Mouse (Mus musculus) regulatory T cell (primary cell): ENCODE data around the gene Slc44a3.

Experiments
- in situ Hi-C: fragments of 300-600 bp; cut with MboI, MseI; formaldehyde crosslinking; loops from one replicate; pipeline ENCODE4 v1.15.1; 2025; ENCODE audit warnings: high pct_unique_total_duplicates

The Slc44a3 gene

DNA sequence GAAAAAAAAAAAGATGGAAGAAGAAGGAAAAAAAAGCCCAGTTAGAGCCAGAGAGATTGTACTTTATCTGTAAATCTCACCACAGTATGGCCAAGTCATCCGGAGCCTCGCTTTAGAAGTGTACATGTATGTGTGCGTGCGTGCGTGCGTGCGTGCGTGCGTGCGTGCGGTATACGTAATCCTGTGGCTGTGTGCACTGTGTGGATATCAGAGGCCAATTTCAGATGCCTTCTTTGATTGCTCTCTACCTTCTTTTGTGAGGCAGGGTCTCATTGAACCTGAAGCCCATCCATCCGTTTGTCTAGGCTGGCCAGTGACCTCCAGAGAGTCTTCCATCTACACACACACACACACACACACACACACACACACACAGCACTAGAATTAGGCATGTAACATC is 70.7 kb downstream of the Slc44a3 start:
- in situ Hi-C loops: no loop called here

DNA sequence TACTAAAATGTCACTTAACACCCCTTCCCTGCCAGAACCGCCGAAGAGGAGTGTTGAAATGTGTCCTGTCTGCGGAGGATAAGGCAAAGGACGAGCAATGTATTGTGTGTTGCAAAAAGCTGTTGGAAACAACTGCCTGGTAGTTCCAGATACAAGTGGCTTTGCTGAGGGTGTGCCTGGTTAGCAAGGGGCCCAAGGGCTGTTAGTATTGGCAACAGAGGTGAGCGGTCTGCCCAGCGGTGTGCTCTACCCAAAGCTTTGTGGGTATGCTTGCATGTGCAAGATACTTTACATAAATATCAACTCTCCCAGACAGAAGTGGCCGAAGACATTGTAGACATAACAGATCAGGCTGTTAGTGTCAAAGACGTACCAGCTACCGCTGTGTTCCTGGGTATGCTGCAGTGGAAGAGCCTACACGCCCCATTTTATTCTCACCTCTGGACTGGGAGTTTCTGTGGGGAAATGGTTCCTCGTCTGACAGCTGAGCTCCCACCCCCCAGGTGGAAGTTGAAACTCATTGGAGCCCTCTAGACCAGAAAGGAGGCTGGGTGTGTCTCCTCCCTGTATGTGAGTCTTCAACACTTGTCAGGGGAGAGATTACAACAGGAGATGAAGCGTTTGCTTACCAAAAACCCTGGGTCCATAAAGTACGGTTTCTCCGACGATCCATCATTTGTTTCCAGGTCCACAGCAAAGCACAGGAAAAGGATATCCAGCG is 71.6 kb downstream of the Slc44a3 start:
- in situ Hi-C loops: no loop called here

DNA sequence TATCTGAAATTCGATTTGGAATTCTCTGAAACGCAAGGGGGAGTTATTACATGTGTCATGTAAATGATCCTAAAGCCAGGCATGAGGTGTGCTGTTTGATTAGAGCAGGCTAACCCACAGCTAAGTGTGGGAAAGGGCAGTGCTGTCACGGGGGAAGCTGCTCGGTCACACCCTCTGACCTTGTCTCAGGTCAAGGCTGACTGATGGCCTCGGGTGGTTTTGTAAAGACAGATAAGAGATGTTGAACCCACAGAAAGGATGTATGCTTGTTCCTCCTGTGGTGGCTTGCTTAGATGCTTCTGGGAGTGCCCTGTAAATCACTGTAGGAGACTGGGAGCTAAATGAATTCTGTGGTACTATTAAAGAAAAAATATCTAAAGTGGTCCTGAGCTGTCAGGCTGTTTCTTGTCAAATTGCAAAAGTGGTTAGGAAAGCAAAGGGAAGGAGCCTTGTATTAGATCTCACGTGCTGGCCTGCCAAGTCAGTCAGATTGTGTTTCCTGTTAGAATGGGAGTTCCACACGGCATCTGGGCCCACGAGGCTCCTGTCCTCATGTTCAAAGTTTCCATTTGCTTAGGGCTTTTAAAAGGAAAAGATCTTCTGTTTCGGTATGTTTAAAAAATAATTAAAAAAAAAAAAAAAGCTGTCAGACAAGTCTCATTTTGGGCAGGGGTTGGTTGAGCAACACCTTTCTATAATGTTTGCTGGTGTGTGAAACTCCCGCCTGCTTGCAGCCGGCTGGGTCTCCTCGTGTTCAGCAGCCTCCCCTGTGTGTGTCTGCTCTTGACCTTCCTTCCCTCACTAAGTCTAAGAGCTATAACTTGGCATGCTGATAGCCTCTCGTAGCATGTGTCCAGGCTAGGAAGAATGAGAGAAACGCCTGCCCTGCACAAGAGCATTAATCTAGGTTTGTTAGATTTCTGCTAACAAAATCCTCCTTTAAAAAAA is 73.4 kb downstream of the Slc44a3 start:
- in situ Hi-C loops: no loop called here

DNA sequence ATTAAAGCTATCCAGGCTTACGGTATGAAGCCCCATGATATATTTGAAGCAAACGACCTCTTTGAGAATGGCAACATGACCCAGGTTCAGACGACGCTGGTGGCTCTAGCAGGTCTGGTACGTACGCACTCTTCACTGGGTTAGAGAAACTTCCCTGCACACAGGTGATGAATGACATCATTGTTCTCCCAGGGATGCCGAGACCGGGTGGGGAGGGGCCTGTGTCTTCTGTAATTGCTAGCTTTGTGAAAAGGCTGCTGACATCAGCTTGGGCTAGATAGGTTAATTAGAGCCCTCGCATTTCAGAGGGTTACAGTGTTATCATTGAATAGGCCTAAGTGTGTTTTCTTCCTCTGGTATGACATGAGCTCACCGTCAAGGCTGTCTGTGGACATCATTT is 80.8 kb downstream of the Slc44a3 start:
- in situ Hi-C loops: no loop called here

DNA sequence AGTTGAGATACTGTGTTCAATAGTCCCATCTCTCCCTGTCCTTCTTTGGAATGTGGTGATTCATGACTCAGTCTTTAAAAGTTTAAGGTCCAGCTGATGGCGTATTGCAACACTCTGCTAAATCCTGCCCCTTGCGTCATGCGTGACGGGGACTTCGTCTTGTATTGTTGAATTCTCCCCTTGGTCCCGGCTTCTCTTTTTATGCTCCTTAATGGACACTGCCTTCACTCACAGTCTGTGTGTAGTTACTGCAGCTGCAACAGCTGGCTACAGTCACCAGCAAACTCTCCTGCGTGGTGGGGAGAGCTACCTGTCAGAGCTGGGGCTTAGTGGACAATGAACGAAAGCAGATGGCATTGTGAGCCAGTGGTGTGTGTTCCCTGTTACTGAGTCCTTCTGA is 82.7 kb downstream of the Slc44a3 start:
- in situ Hi-C loops: no loop called here

DNA sequence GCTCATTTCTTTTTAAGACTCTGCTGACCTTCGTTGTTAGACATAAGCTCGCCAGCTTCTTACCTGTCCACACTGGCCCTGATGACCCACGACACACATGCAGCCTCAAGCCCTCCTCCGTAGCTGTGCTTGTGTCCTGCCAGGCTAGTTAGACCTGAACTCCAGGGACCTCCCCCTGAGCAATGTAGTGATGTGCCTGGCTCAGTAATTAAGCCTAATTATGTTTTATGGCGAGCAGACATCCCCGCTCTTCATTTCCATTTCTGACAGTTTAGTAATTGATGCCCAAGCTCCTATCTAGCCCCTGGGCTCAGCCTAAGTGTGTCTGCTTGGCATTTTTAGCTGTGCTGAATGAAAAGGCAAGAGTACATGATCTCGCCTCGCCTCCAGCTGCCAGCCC is 83.6 kb downstream of the Slc44a3 start:
- in situ Hi-C loops: no loop called here

DNA sequence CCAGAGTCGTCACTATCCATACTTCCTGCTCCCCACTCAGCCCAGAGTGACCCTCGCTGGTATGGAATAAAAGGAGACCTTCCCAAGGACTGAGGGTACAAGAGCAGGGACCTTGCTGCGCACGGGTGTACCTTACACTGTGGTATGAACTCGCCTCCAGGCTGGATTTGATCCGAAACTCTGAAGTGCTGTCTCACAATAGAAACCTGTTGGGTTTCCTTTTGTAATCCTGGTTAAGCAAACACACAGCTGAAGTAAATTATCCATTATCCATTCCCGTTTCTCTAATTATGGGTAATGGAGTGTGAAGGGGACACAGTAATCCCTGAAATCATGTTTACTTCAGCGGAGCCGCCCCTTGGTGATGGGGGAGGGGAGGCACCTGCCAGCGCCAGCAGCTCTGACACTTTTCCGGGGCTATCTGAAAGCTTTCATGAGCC is 84.2 kb downstream of the Slc44a3 start:
- in situ Hi-C loops: no loop called here

DNA sequence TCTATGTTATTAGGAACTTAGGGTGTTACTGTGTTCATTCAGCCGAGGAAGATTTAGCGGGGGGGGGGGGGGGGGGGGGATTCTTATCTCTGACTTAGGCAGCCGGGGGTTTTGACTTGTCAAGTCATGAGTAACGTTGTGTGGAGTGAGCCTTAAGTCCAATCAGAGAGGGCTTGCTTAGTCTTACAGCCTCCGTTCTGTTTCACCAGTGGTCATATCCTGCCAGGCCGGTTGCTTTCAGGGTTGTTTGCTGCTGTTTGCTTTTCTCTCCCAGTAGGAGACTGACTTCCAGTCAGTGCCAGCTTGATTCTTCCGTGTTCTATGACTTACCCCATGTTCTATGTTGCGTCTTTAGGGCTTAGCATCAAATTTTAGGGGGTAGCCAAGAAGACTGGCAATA is 85.8 kb downstream of the Slc44a3 start:
- in situ Hi-C loops: no loop called here

DNA sequence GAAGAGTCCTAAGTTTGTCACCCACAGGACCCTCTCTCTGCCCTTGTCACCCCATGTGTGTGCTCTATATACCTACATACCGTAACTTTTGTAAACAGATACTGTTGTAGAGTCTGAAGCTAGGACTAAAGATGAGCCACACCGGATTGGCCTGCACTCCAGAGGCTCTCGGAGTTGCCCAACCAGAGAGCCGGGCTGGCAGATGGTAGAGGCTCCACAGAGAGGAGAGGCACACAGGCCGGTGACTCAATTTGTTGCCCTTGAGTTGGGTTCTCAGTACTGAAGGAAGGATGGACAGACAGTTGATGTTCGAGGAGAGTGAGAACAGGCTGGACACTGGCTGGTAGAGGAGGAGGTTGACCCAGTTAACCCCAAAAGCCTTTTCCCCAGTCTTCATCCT is 87.8 kb downstream of the Slc44a3 start:
- in situ Hi-C loops: no loop called here

DNA sequence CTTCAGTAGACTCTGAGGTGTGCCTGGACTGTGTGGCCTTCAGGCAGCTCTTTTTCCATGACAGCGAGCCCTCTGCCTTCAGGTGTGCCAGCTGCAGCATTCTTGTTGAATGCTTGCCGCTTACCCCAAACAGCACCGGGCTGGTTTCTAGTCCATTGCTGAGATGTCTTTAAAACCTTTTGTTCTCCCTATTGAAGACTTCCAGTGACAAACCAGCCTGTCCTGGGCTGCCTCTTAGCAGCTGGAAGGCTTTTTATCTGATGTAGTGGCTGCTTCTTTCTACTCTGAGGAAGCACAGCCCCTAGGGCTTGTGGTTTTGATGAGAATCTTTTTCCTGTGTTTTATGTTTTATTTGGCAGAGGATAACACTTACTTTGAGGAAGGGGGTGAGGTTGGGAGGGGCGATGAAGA is 88.3 kb downstream of the Slc44a3 start:
- in situ Hi-C loops: no loop called here

DNA sequence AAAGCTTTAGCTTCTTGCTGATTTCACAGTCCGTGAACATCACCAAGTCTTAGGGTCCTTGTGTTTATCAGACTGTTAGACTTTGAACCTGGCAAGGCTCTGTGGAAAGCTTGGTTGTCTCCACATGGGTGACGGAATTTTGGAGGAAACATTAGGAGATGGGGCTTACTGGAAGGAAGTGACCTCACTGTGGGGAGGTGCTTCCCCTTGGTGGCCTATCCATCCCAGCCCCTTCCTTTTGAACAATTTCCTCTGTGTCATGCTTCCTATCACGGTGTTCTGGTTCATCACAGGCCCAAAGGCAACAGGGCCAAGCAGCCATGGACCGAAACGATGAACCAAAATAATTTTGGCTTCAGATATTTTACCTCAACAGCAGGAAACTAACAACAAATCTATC is 89.9 kb downstream of the Slc44a3 start:
- in situ Hi-C loops: no loop called here

DNA sequence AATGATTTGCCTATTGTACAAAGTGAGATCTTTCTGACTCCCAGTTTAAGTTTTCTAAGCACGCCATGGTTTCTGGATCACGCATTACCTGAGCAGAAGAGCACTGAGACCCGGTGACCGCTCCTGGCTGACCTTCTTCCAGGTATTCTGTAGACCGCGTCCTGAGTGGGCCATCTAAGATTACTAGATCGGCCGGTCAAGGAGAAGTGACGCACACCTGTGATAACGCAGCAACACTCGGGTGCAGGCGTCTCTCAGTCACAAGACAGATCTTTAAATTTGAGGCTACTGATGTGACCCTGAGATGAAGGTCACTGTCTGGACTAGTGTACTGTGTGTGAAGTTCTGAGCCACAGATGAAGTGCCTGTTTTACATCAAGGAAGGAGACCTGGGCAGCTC is 90.7 kb downstream of the Slc44a3 start:
- in situ Hi-C loops: no loop called here

DNA sequence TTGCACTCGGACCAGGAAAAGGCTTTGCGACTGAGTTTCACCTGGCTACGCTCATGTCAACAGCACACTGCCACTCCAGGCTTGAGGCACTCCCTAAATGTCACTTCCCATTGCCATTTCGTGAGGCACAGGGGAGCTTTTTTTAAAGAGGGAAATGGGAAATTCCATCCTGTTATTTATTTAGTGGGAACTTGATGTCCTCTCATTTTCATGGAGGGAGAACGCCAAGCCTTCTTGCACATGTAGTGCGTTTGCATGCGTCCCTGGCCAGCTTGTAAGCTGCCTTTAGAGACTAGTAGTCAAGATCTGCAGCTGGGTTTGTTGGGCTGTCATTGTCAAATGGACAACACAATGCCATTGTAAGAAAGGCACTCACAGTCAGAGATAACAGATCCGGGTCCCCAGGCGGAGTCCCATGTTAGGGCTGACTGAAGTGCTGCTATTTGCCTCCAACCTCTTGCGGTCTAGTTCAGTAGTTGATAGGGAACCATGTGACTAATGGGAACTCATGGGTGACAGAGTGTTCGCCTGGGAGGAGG is 92.5 kb downstream of the Slc44a3 start:
- in situ Hi-C loops: no loop called here

DNA sequence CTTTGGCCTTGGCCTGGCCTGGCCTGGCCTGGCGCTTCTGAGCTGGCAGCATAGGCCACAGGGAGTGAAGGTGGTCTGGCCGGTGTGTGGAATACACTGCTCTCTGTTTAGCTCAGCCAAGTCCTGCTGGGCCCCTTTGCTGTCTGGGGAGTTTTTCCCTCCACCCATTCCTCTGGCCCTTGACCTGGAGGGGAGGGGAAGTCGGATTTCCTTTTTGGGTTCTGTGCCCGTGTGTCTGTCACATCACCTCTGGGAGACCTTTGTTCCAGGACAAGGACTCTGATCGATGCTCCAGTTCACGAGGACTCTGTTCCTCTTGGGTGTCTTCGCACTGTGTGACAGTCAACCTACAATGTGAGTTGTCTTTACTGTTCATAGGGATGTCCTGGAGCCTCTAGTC is 94.2 kb downstream of the Slc44a3 start:
- in situ Hi-C loops: no loop called here

DNA sequence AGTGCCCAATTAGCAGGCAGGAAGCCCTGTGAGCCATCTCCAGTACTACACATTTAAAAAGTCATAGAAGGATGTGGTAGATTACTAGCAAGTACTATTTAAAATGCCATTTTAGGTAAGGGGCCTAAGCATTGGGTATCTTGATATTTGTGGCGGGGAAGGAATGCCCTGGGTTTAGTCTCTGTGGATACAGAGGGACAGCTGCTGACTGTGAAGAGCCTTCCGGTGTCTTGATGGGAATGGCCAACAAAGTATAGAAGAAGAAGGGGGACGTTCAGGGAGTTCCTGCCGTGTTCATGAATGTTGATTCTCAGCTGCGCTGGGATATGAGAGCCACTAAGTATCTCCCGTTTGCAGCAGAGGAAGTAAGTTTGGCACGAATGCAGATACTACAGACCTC is 95.1 kb downstream of the Slc44a3 start:
- in situ Hi-C loops: no loop called here

DNA sequence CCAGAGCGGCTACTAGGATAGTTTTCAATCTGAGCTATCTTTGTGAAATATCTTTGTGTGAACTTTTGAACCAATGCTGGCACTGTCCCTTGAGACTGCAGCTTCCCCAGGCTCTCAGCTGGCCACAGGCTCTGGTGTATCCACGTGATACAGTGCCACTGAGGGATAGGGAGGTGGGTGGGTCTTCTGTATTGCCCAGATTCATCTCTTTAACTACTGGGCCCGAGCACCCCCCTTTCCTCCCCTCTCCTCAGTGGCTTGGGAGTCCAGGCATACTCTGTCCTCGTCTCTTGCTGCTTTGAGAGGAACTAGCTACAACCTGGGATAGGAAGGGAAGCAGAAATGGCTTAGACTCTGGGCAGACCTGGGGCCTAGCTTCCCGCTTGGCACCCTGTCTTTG is 96.9 kb downstream of the Slc44a3 start:
- in situ Hi-C loops: no loop called here

DNA sequence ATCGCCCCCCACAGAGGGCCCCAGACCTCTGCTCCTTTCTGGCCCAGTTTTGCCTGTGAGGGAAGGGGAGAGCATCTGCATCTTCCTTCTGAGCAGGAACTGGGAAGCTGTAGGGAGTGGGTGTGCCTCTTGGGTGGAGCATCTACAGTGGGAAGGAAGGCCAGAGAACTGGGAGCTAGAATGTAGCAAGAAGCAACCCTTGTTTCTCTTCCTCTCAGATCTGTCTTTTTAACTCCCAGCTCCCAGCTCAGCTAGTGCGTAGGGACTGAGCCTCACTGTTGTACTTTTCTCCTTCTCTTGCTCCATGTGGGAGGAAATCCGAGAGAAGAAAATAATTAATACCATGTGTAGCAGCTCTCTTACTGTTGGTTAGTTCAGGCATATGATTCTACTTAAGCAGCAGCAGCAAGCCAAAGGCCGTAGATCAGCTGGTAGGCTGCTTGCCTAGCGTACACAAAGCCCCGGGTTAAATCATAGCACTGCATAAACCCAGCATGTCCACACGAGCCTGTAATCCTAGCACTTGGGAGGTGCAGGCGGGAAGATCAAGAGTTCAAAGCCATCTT is 98.2 kb downstream of the Slc44a3 start:
- in situ Hi-C loops: no loop called here

DNA sequence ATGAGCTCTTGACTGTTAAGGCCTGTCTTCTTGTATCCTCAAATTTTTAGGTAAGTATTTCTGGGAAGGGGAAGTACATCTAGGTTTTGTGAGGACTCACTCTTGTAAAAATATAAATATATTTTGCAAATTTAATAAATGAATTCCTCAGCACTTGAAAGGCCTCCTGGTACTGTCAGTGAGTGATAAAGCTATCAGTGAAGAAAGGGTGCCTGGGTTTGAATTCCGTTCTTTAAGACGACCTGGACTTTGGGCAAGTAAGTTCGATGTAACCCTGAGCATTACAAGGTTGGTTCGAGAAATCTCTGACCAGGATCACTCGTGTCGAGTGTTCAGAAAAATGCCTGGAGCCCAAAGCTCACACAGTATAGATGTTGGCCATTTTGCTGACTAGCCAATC is 98.8 kb downstream of the Slc44a3 start:
- in situ Hi-C loops: no loop called here

DNA sequence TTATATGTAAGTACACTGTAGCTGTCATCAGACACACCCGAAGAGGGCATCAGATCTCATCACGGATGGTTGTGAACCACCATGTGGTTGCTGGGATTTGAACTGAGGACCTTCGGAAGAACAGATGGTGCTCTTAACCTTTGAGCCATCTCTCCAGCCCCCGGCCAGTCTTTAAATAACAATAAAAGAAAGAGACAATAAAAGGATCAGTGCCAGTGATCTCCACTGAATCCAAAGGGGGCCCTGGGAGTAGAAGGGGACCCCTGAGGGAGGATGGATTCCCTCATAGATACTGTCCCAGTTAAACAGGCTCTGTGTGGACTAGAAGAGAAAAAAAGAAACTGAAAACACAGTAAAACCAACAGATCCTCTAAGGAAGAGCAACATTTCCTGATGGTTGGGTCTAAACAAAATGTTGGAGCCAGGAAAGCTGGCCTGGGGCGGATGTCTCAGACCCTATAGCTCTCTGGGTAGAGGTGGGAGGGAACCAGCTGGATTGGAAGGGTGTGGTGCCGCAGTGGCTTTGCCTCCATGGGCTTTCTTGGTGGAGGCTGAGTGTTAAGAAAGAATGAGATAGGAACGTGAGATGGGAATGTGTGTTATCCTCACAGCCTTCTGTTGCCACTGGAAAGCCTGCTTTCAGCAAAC is 101.8 kb downstream of the Slc44a3 start:
- in situ Hi-C loops: no loop called here

DNA sequence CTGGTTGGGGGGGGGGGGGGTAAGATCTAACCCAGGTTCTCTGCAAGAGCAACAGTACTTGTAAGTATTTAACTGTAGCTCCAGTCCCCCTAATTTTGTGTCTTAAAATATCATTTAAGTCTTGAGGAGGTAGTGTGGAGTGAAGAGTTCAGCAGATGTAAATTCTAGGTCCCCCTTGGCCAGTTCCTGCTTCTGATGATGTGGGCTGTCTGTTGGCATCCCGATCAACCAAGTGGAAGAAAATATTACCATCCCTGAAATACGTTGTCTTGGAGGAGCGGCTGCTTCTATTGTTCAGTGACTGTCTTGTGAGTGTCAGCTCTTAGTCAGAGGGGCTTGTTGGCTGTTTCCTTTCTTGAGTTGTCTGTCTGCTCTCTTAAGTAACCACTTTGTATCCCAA is 102.7 kb downstream of the Slc44a3 start:
- in situ Hi-C loops: loop anchor here (5.0 kb wide), 1 partner anchor 257 kb away; the partner anchor contains the start of gene Rwdd3

DNA sequence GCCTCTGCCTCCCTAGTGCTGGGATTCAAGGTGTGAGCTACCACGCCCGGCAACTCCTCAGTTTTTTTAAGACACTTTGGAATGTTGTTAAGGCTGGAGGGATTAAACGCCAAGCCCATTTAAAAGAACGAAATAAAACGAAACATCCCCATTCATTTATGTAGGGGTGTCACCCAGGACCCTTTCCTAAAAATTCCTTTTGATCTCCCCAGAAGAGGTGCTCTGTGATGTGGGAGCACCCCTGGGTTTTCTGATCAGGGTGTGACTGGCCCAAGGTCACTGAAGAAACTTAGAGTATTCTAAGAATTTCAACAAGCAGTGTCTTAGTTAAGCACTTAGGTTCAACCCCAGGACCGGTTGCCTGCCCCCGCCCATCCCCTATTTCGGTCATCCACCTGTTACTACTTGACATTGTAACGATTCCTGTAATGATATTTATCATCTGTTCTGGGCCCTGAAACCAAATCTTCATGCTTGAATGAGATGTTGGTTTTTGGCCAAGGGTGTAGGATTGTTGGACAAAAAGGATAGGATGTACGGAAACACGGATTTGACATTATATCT is 103.4 kb downstream of the Slc44a3 start:
- in situ Hi-C loops: loop anchor here (5.0 kb wide), 1 partner anchor 256 kb away; the partner anchor contains the start of gene Rwdd3
